Mouse (Mus musculus): Measurements from ENCODE around the gene Pheta1.

The Pheta1 gene

DNA sequence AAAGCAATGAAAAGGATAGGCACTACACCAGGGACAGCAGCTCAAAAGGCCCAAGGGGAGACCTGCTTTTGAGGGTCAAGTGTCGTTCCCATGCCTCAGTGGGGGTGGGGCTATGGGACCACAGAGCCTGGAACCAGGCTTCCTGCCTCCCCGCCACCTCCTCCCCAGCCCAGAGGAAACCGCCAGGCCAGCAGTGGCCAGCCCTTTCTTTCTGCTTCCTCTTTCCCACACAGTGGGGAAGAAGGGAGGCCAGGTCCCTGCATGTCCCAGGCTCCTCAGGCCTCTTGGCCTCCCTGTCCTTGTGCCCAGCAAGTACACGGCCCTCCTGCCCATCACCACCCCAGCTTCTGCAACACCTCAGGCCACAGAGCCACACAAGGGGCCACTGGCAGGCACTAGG lies 24.7 kb upstream of the Pheta1 start:
- DNase-seq (ENCODE audit: low read depth, low spot score) = no peak

DNA sequence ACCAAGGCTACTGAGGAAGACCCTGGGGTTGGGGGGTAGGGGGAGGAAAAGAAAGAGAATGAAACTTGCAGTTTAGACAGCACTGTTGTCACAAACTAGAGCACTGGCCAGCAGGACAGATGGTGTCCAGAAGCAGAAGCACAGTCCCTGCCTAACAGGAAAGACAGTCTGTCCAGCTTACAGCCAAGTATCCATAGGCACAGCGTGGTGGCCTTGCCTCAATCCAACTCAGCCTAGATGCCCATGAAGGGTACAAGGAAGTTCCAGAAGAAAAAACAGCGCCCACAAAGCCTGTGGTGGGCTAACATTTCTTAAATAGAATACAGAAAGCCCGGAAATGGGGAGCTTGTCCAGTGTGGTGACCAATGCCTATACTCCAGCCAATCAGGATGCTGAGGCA lies 23.2 kb upstream of the Pheta1 start:
- DNase-seq (ENCODE audit: low read depth, low spot score) = no peak

DNA sequence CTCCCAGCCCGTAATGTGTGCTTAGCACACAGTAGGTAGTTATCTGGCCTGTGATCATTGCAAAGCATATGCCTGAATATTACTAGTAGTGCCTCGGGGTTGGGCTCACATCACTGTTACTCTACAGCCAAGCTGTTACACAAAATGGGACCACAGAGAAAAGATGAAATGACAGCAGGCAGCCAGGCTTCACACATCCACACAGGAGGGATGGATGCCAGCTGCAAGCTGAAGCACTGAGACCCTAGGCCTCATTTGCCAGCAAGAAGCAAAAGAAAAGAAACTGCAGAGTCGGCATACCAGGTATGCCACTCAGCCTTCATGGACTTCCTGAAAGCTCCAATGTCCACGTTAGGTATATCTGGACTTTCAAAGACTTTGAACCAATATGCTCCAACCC lies 20.9 kb upstream of the Pheta1 start:
- no peak for DNase-seq (ENCODE audit: low read depth, low spot score)

DNA sequence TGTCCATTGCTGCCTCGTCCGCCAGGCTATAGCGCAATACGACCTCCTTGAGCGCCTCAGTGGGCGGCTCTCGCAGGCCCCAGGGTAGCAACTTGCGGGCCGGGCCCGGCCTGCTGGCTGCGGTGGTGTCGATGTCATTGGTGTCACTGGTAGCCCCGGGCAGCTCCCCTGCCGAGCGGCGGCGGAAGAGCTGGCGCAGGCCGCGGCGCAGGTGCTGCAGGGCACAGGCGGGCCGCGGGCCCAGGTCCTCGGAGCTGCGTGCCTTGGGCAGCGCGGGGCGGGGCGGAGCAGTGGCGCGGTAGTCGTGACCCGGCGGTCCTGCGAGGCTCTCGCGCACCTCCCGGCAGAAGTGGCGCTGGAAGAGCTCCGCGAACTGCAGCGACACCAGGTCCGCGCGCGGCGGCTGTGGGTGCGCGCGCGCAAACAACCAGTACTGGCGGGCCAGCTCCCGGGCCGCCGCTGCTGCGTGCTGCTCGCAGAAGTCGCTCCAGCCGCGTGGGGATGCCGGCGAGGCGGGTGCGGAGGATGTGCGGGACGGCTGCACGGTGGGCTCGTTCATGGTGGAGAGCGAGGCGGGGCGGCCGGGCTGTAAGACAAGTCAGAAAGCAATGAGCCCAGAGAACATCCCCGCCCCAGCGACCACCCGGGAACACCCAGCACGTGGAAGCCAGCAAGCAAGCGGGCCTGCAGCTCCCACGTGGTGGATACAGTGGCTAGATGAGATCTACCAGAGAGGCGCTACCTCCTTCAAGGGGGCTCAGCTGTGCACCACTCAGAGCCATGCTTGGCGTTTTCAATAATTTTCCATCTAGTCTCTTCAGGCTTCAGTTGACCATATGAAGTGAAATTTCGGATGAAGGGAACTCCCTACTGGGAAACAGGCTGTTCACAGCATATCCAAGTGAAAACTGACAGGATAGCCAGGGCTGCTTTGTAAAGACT lies 20.0 kb upstream of the Pheta1 start:
- DNase-seq (ENCODE audit: low read depth, low spot score) = no peak

DNA sequence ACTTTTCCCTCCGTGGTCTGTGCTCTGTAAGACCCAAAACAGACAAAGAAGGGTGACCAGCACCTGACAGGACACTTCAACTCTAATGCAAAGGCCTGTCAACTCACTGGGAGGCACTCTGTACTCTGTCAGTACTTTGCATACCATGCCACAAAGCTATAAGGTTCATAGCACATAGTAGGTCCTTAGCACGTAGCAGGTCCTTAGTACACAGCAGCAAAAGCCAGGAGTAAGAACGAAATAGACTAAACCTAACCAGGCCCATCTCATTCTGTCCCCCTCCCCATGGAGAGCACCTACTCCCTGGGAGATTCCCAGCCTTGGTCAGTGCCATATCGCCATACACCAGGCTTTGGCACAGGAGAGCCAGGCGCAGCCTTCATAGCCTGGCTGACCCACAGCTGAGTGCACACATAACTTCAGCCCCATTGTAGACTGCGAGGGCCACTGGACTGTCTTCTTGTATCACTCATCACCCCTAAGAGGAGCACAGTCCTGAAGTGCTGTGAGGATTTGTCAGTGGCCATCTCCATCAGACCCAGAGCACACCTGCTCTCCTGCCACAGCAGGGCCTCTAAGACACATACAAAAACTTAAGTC lies 17.7 kb upstream of the Pheta1 start:
- DNase-seq (ENCODE audit: low read depth, low spot score) = no peak

DNA sequence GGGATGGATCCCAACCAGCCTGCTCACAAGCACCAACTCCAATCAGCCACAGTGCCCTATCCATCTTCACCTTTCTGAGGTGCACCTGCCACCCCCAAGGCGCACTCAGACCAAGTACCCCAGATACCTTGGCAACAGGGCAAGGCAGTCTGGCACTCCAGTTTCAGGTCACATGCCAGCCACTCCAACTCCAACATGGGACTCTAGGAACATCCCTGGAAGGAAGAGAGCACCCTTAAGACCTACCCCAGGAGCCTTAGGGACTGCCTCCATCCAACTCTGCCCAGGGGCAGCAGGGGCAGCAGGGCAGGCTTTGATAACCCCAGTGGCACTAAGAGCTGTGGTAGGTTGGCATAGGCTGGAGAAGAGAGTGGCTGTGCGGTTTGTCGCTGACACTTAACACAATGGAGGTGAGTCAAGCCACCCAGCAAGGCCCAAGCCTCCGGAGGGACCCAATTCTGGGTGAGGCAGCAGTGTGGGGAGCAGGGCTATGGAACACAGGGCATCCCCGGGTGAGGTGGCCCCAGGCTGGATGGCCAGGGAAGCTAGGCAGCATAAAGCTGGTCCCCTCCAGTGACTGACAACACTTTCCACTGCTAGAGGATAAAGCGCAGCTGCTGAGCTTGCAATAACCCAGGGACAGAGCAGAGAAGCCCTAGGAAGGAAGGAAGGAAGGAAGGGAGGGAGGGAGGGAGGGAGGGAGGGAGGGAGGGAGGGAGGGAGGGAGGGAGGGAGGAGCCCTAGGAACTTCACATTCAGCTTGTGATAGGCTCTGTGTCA lies 16.2 kb upstream of the Pheta1 start:
- DNase-seq (ENCODE audit: low read depth, low spot score) = no peak

DNA sequence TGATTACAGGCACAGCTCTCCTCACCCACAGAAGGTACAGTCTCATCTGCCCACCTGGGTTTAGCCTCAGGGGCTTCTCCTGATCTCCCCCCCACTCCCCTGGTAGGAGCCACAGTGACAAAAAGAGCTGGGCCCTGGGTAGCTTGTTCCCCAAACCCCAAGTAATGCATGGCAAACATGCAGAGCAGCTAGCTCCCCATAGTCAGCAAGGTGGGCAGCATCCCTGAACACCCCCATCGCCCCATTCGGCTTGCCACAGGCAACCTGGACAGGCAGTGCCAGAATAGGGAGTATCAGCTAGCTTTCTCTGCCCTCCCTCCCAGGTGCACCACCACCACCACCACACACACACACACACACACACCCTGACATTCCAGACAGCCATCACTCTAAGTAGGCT lies 15.6 kb upstream of the Pheta1 start:
- no peak for DNase-seq (ENCODE audit: low read depth, low spot score)

DNA sequence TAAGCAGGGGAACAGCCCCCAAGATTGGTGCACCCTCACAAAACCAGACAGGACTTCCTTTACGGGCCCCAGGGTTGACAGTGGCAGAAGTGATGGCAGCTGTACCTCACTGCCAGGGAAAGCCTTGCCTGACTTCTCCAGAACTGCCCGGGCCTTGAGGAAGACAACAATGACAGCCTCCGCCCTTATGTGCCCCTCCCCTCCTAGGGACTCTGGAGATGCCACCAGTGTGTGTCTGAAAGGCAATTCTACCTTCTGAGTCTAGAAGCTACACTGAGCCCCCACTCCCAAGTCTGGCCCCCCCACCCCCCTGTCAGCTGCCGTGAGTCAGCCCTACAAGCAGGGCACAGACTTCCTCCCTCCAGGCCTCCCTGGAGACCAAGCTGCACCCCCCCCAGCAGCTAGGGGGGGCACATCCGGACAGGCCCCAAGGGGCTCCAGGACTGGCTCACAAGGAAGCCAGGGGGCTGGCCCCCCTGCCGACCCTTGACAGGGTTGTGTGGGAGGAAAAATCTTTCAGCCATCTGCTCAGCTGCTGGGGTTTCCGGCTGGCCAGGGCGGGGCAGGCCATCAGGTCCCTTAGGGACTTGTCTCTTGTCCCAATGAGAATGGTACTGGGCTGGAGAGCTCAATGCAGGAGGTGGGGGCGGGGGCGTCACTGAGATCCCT lies 15.1 kb upstream of the Pheta1 start:
- DNase-seq (ENCODE audit: low read depth, low spot score) = peak; percentile 53

DNA sequence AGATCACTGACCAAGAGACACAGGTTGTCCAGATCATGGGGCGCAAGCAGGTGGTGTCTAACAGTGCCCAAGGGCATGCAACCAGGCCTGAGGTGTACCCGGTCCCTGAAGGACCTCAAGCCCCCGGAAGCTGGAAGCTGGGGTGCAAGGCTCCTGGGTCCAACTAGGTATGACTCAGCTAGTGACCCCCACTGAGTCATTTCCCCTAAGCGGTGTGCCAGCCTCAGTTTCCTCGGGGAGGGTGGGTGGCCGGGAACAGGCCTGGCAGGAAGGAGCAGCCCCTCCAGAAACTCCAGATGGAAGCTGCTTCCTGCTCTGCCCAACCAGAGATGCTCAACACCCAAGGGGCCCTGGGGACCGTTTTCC lies 14.6 kb upstream of the Pheta1 start:
- no peak for DNase-seq (ENCODE audit: low read depth, low spot score)

DNA sequence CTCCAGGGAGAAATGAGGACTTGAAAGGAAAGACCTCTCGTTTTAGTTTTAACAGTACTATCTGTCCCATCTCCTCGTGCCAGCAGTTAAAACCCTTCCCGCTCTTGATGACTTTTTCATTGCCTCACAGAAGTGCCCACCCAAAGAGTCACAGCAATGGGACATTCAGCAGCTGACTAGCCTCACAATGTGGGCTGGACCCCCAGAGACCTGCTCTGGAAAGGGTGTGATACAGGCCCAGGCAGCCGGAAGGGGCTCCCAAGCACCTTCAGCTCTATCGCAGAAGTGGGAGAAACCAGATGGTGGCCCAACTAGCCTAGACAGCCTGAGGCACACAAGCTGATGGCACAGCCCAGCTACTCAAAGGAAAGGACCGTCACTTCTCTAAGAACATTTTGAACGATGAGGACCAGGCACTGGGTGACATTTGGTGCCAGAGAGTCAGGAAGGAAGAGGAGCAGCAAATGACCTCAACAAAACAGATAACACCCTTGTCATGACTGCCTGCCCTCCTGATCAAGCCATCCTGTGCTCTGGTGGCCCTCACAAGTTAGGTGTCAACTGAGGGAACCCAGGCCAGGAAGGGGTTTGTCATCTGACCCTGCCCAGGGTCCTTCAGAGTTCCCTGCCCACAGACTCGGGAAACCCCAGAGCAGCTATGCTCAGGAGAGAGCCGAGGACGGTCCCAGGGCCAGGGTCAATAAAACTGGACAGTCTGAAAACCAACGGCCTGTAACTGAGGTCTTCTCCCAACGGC lies 13.6 kb upstream of the Pheta1 start:
- peak; percentile 35 for DNase-seq (ENCODE audit: low read depth, low spot score)

DNA sequence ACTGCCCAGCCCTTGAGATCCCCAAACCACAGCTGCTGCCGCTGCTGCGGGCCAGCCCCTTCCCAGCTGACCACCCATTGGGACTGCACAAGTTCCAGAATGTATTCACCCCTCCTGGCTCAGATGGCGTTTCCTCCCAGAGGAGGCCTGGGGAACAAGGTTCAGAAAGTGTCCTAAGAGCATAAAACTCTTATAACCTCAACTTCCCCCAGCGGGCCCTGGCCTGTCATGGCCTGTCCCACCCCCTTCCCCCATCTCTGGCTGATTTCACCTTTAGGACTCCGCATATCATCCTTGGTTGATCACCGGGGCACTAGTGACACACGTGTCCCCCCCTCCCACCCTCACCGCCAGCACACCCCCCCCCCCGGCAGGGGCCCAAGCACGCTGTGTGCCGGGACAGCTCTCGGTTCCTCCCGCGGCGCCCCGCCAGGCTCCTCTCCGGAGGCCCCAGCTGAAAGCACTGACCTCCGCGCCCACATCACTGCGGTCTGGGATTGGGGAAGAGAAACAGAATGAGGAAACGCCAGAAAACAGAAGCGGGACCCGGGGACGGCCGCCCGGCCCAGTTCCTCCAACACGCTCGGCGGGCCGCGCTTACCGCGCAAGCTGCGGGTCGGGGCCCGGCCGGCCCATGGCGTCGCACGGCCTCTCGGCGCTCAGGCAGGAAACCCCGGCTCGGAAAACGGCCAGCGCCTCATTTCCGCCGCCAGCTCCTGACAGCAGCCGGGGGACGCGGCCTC lies 12.7 kb upstream of the Pheta1 start:
- peak; percentile 68 for DNase-seq (ENCODE audit: low read depth, low spot score)

DNA sequence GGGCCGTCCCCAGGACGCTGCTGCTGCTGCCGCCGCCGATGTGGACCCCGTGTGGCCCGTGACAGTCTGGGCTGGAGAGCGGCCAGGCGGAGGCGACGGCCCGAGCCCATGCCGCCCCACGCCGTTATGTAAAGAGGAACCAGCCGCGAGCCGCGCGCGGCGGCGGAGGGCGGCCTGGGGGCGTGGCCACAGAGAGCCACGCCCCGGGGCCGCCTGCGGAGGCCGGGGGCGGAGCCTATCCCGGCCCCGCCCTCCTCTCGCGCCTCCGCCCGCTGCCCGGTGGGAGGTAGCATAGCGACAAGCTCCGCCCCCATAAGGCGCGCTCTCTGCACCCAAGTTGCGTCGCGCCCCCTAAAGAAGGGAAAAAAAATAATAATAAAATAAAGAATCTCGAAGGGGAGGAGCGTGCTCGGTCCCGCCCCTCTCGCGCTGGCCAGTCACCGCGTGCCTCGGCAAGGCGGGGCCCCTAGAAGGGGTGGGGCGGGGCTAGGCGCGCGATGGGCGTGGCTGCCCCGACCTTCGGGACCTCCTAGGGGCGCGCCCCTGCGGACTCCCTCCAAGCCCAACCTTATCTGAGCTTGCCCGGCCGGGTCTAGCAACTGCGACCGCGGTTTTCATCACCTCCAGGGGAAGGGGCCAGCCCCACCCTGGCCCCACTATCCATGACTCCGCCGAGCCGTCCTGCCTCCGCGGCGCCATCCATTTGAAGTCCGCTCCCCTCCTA lies 11.9 kb upstream of the Pheta1 start:
- peak; percentile 95 for DNase-seq (ENCODE audit: low read depth, low spot score)

DNA sequence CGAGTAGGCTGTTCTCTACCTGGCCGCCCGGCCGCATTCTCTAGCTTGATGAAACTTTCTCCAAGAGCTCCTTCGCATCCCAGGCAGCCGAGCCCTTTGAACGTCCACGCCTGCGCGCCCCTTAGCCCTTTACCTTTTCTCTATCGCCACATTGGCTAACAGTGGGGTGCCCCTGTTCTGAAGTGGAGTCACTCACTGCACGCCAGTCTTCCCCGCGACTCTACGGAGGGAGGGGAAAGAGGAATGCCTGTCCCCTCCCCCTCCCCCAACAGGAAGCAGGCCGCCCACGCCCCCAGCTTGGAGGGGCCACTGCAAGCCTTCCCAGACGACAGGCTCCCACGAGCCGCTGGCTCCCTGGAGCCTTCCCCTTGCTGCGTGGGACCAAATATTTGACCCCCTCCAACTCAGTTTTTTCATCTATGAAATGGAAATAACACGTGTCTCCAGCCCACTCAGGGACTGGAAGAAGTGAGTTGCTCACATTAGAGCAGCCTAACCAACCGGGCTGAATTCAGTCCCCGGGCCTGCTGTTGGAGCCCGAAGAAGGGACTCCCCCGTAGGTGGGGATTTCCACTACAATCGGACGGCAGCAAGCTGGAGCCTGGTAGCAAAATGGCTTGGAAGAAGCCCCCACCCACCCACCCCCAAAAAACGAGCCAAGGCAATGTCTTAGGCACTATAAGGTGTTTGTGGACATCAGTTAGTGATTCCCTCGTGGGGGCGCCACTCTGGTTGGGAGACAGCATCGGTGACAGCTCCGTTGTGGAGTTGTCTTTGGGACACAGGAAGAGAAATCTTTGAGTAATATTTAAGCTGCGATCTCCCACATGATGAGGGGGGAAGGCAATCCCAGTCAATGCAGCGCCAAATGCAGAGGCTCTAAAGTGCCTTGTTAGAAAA lies 11.1 kb upstream of the Pheta1 start, which contains the start of gene Sh2b3:
Gene Sh2b3 (minus strand): TSS at position 206 of the 900 bp plus-strand sequence.
- no peak for DNase-seq (ENCODE audit: low read depth, low spot score)

DNA sequence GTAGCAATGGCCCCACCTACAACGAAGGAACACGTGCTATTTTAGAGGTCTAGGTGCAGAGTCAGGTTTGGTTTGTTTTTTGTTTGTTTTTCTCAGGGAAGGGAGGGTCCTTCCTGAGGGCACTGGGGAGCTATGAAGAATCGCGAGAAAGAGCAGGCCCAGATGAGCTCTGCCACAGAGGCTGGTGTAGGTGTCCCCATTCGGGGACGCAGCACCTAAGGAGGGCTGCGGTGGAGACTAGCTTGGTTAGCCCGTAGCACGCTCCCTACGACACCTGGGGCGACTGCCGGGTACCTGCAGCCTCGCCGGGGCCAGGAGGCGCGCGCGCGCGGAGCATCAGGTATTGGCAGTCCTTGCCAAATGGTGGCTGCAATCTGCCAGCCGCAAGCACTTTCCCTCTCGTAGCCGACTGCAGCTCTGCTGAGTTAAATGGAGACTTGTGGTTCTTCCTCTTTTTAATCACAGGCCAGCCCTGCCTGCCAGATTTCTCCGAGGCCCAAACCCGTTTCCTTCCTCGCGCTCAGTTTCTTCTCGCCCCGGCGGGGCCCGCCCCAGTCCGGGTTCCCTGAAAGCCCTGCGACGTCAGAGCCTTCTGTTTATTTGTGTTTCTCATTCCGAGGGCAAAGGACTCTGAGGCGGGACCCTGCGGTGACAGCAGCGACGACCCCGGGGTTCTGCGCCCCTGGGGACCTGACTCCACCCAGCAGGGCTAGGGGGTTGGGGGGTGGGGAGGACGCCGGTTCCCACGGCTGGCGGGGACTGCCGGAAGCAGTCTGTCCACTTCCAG lies 10.2 kb upstream of the Pheta1 start:
- DNase-seq (ENCODE audit: low read depth, low spot score) = no peak

DNA sequence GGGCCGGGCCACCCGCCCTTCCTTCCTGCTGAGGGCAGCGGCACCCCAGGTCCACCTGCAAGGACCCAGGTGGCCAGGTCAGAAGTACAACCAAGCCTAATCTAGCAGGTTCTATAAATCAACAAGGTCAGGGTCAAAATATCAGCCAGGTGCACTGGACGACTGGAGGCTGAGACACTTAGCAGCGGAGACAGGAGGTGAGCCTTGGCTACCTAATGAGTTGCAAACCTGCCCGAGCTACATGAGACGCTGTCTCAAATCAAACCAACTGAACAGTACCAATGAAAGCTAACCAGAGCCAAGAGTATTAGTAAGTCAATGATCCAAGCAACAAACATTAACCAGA lies 9.7 kb upstream of the Pheta1 start:
- no peak for DNase-seq (ENCODE audit: low read depth, low spot score)

DNA sequence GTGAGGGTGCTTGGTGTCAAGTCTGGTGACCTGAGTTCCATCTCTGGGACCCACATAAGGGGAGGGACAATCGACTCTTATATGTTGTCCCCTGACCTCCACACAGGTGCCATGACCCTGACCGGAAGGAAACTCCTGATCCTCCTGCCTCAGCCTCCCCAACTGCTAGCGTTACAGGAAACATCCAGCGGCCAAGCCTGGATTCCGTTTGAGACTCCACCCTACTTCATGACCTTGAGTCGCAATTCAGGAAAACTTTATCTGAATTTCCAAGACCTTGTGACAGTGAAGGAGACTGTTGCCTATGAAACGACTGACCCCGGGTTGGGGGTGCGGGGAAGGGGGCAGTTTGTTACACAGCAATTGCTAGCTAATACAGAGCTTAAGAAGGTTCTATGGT lies 7.3 kb upstream of the Pheta1 start:
- no peak for DNase-seq (ENCODE audit: low read depth, low spot score)

DNA sequence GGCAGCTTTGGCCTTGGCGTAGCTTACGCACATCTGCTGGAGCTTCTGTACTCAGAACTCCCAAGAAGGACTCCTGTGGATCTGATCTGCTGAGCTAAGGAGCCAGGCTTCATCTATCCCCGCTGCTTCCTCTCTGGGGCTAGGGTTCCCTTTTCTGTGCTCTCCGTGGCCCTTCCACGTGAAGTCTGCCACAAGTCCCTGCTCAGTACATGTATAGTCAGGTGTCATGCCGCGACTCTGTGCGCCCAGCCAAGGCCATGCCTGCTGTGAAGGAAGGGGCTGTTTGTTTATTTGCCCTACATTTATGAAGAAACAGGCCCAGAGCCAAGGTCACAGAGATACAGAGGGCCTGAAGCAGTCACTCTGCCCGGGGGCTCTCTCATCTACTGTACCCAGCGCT lies 6.8 kb upstream of the Pheta1 start:
- no peak for DNase-seq (ENCODE audit: low read depth, low spot score)

DNA sequence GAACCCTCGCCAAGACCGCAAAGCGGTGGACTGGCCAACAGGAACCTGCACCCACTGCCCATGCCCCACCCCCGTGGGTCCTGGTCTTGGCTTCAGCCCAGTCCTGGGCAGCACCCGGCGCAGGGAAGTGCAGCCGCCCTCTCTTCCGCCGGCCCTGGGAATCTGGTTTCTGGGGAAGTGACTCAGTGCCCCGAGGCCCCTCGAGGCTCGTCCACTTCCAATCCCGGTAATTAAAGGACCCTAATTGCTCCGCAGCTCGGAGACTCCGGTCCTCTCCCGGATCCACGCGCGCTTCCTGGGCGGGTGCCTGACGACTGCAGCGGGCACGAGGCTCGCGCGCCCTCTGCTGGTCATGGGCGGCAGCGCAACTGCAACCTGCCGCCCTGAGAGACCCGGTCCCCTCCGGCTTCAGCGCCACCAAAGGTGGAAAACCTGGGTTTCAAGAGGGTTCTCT lies 6.1 kb upstream of the Pheta1 start:
- DNase-seq (ENCODE audit: low read depth, low spot score) = peak; percentile 69

Measured in 3T3-L1 (cell line).